9 mouse cellular contexts compared by ENCODE assay signal in genomic region chr4:58079631-58080030, GRCm38 (mm10).
DNase-seq lines count a peak whose midpoint lies in the region; ATAC-seq lines count a peak whose summit lies in the region.
"Had no signal": no experiment of that assay in that cellular context is flagged by ENCODE, and none has a peak within 500 bp of the region (broad histone marks: within the 10 kb centered on the region; RNA-seq: fewer than 3 reads in every experiment).

No protein-coding gene starts in this region.

- no peak overlapping the region for H3K27ac ChIP-seq in intestine, embryonic 14.5 days (ENCODE audit: low read depth)
- no peak overlapping the region for H3K27ac ChIP-seq in intestine, embryonic 16.5 days (ENCODE audit: low read length)

- no peaks in the 10 kb centered on the region for H3K9me3 ChIP-seq in intestine, embryonic 14.5 days (ENCODE audit: control insufficient read depth, low read length)
- no peaks in the 10 kb centered on the region for H3K9me3 ChIP-seq in intestine, embryonic 16.5 days (ENCODE audit: control insufficient read depth, low read length)
- H3K9me3 ChIP-seq: megakaryocyte, embryonic 14.5 days had no signal

- no peaks in the 10 kb centered on the region for H3K4me1 ChIP-seq in intestine, embryonic 14.5 days (replicated peaks; ENCODE audit: control insufficient read depth, insufficient read depth, low read length)
- H3K4me1 ChIP-seq in intestine, embryonic 16.5 days (ENCODE audit: control insufficient read depth, insufficient read depth, low read length) = no peaks in the 10 kb centered on the region

- WGBS in intestine, embryonic 14.5 days = 28% methylated on average over 10 of the region's 10 CpGs
- WGBS in intestine, embryonic 16.5 days = 26% methylated on average over 10 of the region's 10 CpGs

- H3K4me2 ChIP-seq in intestine, embryonic 14.5 days (ENCODE audit: low read length) = peak overlapping the region; percentile 6; the same call in 1 of the 2 replicates
- H3K4me2 ChIP-seq in intestine, embryonic 16.5 days (ENCODE audit: low read depth, low read length) = no peak overlapping the region

- H3K4me3 ChIP-seq in intestine, embryonic 14.5 days (ENCODE audit: low read depth, low read length) = no peak overlapping the region
- no peak overlapping the region for H3K4me3 ChIP-seq in intestine, embryonic 16.5 days (ENCODE audit: low read length)
- H3K4me3 ChIP-seq: megakaryocyte, embryonic 14.5 days had no signal

- intact Hi-C loops in heart, postnatal 36 days (cut with DNase I) = loop anchor here (1.0 to 5.0 kb wide), 4 partner anchors 122 to 707 kb away; partner anchors contain the start of gene Txn1

- H3K27me3 ChIP-seq in intestine, embryonic 14.5 days (replicated peaks; ENCODE audit: control insufficient read depth, insufficient read depth, low read length) = no peaks in the 10 kb centered on the region
- no peaks in the 10 kb centered on the region for H3K27me3 ChIP-seq in intestine, embryonic 16.5 days (replicated peaks; ENCODE audit: control insufficient read depth, insufficient read depth, low read length)

- H3K36me3 ChIP-seq in intestine, embryonic 14.5 days (ENCODE audit: control insufficient read depth, insufficient read depth, low read length) = peaks cover 11% of the 10 kb centered on the region; the same call in 1 of the 2 replicates
- H3K36me3 ChIP-seq in intestine, embryonic 16.5 days (ENCODE audit: control insufficient read depth, insufficient read depth, low read length) = 0 out of 2 replicates have a peak, but pooled peaks cover 3% of the 10 kb centered on the region

- no peak for ATAC-seq in intestine, embryonic 14.5 days (replicated peaks; ENCODE audit: low FRiP score, low TSS enrichment, low read depth)
- ATAC-seq in intestine, embryonic 16.5 days = no peak
- peak; percentile 76 for ATAC-seq in megakaryocyte, adult 5-6 weeks (ENCODE audit: poor library complexity, severe bottlenecking)

- no peak overlapping the region for H3K9ac ChIP-seq in intestine, embryonic 14.5 days (ENCODE audit: low read length)
- H3K9ac ChIP-seq in intestine, embryonic 16.5 days (ENCODE audit: low read depth, low read length) = no peak overlapping the region

- DNase-seq in intestine, embryonic 14.5 days (ENCODE audit: low spot score) = peak; percentile 66
- DNase-seq in adrenal gland, adult 8-10 months = peak; percentile 12
- DNase-seq in embryo, embryonic 9.5 days (ENCODE audit: extremely low spot score) = peak; percentile 25
- DNase-seq in heart, postnatal 36 days = peak; percentile 43 to 63
- DNase-seq in layer of hippocampus, adult 8-10 months (ENCODE audit: low spot score in 2 of 2) = peak; percentile 11 to 30
- peak; percentile 30 for DNase-seq in skeletal muscle tissue, adult 2 months (ENCODE audit: low read depth, low spot score)

Comparison
In these comparisons a context has a peak if more than half of its experiments do, and no peak if none do; other contexts are left out.
1. DNase-seq: peak in every context shown above with its lines; median percentile 66 in intestine, embryonic 14.5 days; 53 in heart, postnatal 36 days; 30 in skeletal muscle tissue, adult 2 months; 25 in embryo, embryonic 9.5 days; 20 in layer of hippocampus, adult 8-10 months; 12 in adrenal gland, adult 8-10 months.